Mouse (Mus musculus) limb, embryonic 10.5 days (tissue): Measurements from ENCODE around the gene Abca6. TPM values are rescaled to one million over a fixed set of nuclear protein-coding genes. Genes with fewer than 3 reads are reported as not detected.

Experiments
- DNase-seq: peaks from one replicate; pipeline ENCODE4 v3.0.0-alpha.2; 2017; ENCODE audit warnings: low spot score
- H3K27ac ChIP-seq: fragments of 300-500 bp; sonication (generic); 2 replicates; pipeline ENCODE4 v1.5.1; 2016; ENCODE audit warnings: mild to moderate bottlenecking
- H3K27me3 ChIP-seq: fragments of 300-500 bp; sonication (generic); 2 replicates; pipeline ENCODE4 v1.6.1; 2016; ENCODE audit warnings: low read depth, mild to moderate bottlenecking; ENCODE audit not compliant: poor library complexity, severe bottlenecking
- H3K36me3 ChIP-seq: fragments of 300-500 bp; sonication (generic); 2 replicates; pipeline ENCODE4 v1.6.1; 2016; ENCODE audit warnings: mild to moderate bottlenecking, moderate library complexity
- H3K4me1 ChIP-seq: fragments of 300-500 bp; sonication (generic); 2 replicates; pipeline ENCODE4 v1.6.1; 2016
- H3K4me3 ChIP-seq: fragments of 300-500 bp; sonication (generic); 2 replicates; pipeline ENCODE4 v1.5.1; 2016; ENCODE audit warnings: mild to moderate bottlenecking, moderate library complexity
- H3K9me3 ChIP-seq: fragments of 300-500 bp; sonication (generic); replicated peaks from 2 replicates; pipeline ENCODE4 v1.6.1; 2016; ENCODE audit warnings: mild to moderate bottlenecking
- WGBS: fragments of 180-500 bp; shearing (Covaris S2); methylation state at CpG from one replicate; pipeline ENCODE4 v1.1.7; 2016; 5-methylcytosine and 5-hydroxymethylcytosine counted together
- polyA plus RNA-seq: library from polyadenylated mRNA; unstranded; fragments of >200 nt; fragmentation: Nextera tagmentation; extraction: Ambion mirVana; gene quantifications from 2 replicates; pipeline ENCODE4 v1.2.1, GENCODE M21; 2016

Gene Abca6
- polyA plus RNA-seq = 0.16 and 0.19 TPM in 2 replicates

- H3K27me3 ChIP-seq = no peaks in the 10 kb centered on the region
- no peak within 1 kb of the TSS for H3K27ac ChIP-seq
- H3K36me3 ChIP-seq = no peaks in the 10 kb centered on the region
- no peaks in the 10 kb centered on the region for H3K9me3 ChIP-seq
- WGBS = 29% methylated on average over 8 of the region's 8 CpGs
- H3K4me3 ChIP-seq = no peak within 1 kb of the TSS
- no peak for DNase-seq
- peaks cover 5% of the 10 kb centered on the region; the same call in 1 of the 2 replicates for H3K4me1 ChIP-seq
These were observed at the start of gene Abca6 for GRCm38 (mm10) chr11:110251534-110251933. Abca6 (minus strand) TSS chr11:110251776.

DNA sequence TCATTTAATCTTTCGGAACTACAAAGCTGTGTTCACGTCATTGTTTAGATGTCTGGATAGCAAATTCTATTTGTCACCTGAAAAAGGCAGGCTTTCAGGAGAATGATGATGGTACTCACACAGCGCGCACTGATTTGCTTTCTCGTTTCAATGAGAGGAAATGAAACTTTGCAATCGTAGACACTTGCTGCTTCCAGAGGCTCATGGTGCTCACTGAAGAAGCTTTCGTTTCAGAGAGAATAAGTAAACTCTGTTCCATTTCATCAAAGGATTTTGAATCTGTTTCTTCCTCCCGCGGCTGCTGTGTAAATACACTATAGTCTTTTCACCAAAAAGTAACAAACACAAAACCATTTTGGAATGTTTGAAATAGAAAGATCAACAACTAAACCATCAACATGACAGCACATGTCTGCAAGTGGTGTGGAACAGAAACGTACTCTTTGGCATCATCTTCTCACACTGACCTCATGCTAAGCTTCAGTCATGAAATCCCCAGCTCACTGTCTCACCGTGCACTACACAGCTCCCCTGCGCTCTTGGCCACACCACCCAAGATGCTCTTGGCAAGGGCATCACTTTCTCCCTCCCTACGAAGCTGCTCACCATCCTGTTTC lies 46.4 kb upstream of the Abca6 start:
- WGBS = 92% methylated on average over 13 of the region's 13 CpGs

GRCm38 (mm10) chr11:110290586-110290985 lies 39.0 kb upstream of the Abca6 start:
- H3K9me3 ChIP-seq = no peaks in the 10 kb centered on the region
- DNase-seq = no peak
- no peaks in the 10 kb centered on the region for H3K27me3 ChIP-seq
- WGBS = 88% methylated on average over 2 of the region's 2 CpGs
- no peak overlapping the region for H3K4me3 ChIP-seq
- no peak overlapping the region for H3K27ac ChIP-seq
- H3K4me1 ChIP-seq = peaks cover 9% of the 10 kb centered on the region; the same call in 1 of the 2 replicates
- H3K36me3 ChIP-seq = no peaks in the 10 kb centered on the region

More for the DNA sequence above, 46.4 kb upstream of the Abca6 start:
- no peaks in the 10 kb centered on the region for H3K27me3 ChIP-seq
- H3K4me3 ChIP-seq = no peak overlapping the region
- H3K27ac ChIP-seq = no peak overlapping the region
- DNase-seq = no peak
- peaks cover 13% of the 10 kb centered on the region for H3K4me1 ChIP-seq
- no peaks in the 10 kb centered on the region for H3K9me3 ChIP-seq
- H3K36me3 ChIP-seq = no peaks in the 10 kb centered on the region

- Histone ChIP-seq H3K27me3 (no peaks in the 10 kb centered on the region), H3K4me1 (peaks cover 9% of the 10 kb centered on the region; the same call in 1 of the 2 replicates), H3K4me3 (no peak overlapping the region), H3K9me3 (no peaks in the 10 kb centered on the region), H3K27ac (no peak overlapping the region), H3K36me3 (no peaks in the 10 kb centered on the region)
- no peak for DNase-seq
- WGBS = 86% methylated on average over 3 of the region's 3 CpGs
These were observed 36.8 kb upstream of the Abca6 start for GRCm38 (mm10) chr11:110288423-110288822.

GRCm38 (mm10) chr11:110287694-110288093 lies 36.1 kb upstream of the Abca6 start:
- no peaks in the 10 kb centered on the region for H3K36me3 ChIP-seq

DNA sequence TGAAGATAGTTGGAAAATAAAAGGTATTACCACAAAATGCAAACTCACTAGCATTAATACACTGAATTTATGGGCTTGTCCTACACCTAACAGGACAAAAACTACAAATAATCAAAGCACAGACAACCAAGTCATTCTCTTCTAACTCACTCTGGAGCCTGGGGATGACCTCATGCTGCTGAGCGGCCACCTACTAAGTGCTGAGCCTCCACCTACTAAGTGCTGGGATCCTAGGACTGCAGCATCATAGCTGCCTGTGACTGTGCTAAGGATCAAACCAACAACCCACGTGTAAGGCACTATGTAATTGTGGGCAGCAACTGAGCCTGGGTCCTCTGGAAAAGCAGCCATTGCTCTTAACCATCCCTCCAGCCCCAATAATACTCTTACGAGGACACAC lies 34.8 kb upstream of the Abca6 start:
- Histone ChIP-seq H3K36me3 (no peaks in the 10 kb centered on the region), H3K27ac (no peak overlapping the region), H3K9me3 (no peaks in the 10 kb centered on the region), H3K4me1 (peaks cover 9% of the 10 kb centered on the region; the same call in 1 of the 2 replicates), H3K4me3 (no peak overlapping the region), H3K27me3 (no peaks in the 10 kb centered on the region)
- DNase-seq = no peak
- WGBS = 81% methylated on average over 3 of the region's 3 CpGs

More at GRCm38 (mm10) chr11:110287694-110288093, 36.1 kb upstream of the Abca6 start:
- peaks cover 9% of the 10 kb centered on the region; the same call in 1 of the 2 replicates for H3K4me1 ChIP-seq
- no peaks in the 10 kb centered on the region for H3K27me3 ChIP-seq
- no peak for DNase-seq
- no peak overlapping the region for H3K4me3 ChIP-seq
- 83% methylated on average over 9 of the region's 9 CpGs for WGBS
- no peak overlapping the region for H3K27ac ChIP-seq
- no peaks in the 10 kb centered on the region for H3K9me3 ChIP-seq

- no peaks in the 10 kb centered on the region for H3K36me3 ChIP-seq
- H3K4me1 ChIP-seq = peaks cover 9% of the 10 kb centered on the region; the same call in 1 of the 2 replicates
- DNase-seq = no peak
- no peaks in the 10 kb centered on the region for H3K9me3 ChIP-seq
- WGBS = 85% methylated on average over 10 of the region's 10 CpGs
- H3K27ac ChIP-seq = no peak overlapping the region
- H3K4me3 ChIP-seq = no peak overlapping the region
- H3K27me3 ChIP-seq = no peaks in the 10 kb centered on the region
These were observed 33.3 kb upstream of the Abca6 start for GRCm38 (mm10) chr11:110284849-110285248.

DNA sequence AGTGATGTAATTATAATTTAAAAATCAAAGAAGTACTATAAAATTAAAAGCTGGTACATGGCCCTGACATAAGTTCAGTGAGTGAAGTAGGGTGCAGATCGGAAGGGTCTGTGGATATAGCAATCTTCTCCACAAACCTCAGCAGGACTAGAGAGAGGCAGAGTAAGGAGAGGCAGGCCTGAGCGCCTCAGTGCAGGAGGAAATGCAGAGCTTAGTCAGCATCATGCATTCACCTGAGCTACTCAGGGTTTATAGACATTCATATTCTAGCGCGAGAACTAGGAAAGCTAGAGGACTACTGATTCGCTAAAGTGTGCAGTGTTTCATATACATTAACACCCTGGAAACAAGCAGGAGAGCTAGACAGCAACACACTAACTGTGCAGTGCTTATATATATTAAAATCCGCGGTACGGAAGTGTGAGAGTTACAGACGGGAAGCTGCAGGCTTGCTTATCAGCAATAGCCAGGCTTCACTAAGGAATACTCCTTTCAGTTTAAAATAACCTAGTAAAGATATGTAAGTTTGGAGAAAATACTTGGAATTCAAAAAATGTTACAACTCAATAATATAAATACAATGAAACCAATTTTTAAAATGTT lies 32.7 kb upstream of the Abca6 start:
- Histone ChIP-seq H3K9me3 (no peaks in the 10 kb centered on the region), H3K36me3 (no peaks in the 10 kb centered on the region), H3K4me3 (no peak overlapping the region), H3K27me3 (no peaks in the 10 kb centered on the region), H3K27ac (no peak overlapping the region), H3K4me1 (peaks cover 9% of the 10 kb centered on the region; the same call in 1 of the 2 replicates)
- no peak for DNase-seq
- WGBS = 89% methylated on average over 9 of the region's 9 CpGs

GRCm38 (mm10) chr11:110274794-110275193 lies 23.2 kb upstream of the Abca6 start:
- peak overlapping the region; percentile 12; the same call in 1 of the 2 replicates for H3K27ac ChIP-seq
- H3K9me3 ChIP-seq = no peaks in the 10 kb centered on the region
- no peaks in the 10 kb centered on the region for H3K27me3 ChIP-seq
- H3K4me1 ChIP-seq = peaks cover 2% of the 10 kb centered on the region; the same call in 1 of the 2 replicates
- H3K4me3 ChIP-seq = no peak overlapping the region
- H3K36me3 ChIP-seq = no peaks in the 10 kb centered on the region
- 81% methylated on average over 3 of the region's 3 CpGs for WGBS
- DNase-seq = no peak

GRCm38 (mm10) chr11:110271745-110272144 lies 20.2 kb upstream of the Abca6 start:
- peaks cover 2% of the 10 kb centered on the region; the same call in 1 of the 2 replicates for H3K4me1 ChIP-seq
- H3K27me3 ChIP-seq = no peaks in the 10 kb centered on the region
- no peak overlapping the region for H3K4me3 ChIP-seq
- WGBS = 8% methylated on average over 5 of the region's 5 CpGs
- no peaks in the 10 kb centered on the region for H3K9me3 ChIP-seq
- no peaks in the 10 kb centered on the region for H3K36me3 ChIP-seq
- DNase-seq = peak; percentile 62
- no peak overlapping the region for H3K27ac ChIP-seq

DNA sequence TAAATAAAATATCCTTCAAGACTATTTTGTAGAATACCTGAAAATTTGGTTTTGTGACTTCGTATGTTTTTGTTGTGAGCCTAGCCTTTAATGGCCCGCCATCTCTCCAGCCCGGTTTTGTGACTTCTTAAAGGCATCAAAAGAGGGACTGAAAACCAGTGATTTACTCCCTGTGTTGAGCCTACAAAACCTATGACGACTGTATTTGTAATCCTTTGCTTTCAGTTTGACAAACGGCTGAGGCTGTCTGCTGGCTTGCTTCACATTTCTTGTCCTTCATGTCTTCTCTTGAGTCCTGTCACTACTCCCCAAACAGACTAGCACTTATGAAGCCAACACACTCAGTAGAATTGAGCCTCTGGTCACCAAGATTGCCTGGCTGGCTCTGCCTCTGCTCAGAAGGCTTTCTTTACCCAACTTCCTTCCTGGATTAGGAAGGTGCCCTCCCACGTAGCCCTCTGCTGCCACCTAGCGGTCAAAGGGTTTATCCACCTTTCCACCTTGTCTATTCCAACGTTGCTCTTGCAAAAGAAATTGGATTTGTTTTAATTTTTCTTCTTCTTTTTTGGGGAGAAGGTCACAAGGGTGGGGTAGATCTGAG lies 16.8 kb upstream of the Abca6 start:
- WGBS = 41% methylated on average over 8 of the region's 8 CpGs
- H3K4me3 ChIP-seq = no peak overlapping the region
- H3K27ac ChIP-seq = peak overlapping the region; percentile 71; the same call in 1 of the 2 replicates

DNA sequence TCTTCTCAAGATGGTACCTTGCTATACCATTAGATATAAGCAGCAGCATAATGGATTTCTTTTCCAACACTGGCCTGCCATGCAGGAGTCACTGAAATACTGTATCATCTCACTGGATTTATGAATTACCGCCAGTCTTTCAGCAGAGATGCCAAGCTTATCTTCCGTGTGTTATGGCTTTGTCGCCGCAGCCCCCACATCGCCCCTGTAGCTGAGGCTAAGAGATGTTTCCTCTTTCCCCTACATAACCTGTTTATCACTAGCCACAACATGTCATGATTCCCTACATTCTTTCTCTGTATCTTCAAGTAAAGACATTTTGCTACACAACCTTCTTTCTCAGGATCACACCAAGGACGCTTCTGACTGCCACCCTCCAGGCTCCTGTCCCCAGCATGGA lies 15.7 kb upstream of the Abca6 start:
- Histone ChIP-seq H3K27ac (no peak overlapping the region), H3K4me1 (no peaks in the 10 kb centered on the region), H3K27me3 (no peaks in the 10 kb centered on the region), H3K4me3 (no peak overlapping the region), H3K9me3 (no peaks in the 10 kb centered on the region), H3K36me3 (no peaks in the 10 kb centered on the region)
- no peak for DNase-seq
- WGBS = 94% methylated on average over 6 of the region's 6 CpGs

More for the DNA sequence above, 16.8 kb upstream of the Abca6 start:
- Histone ChIP-seq H3K36me3 (no peaks in the 10 kb centered on the region), H3K27me3 (no peaks in the 10 kb centered on the region), H3K4me1 (no peaks in the 10 kb centered on the region), H3K9me3 (no peaks in the 10 kb centered on the region)
- DNase-seq = peak; percentile 96

GRCm38 (mm10) chr11:110266757-110267156 lies 15.2 kb upstream of the Abca6 start:
- H3K27ac ChIP-seq = no peak overlapping the region
- no peaks in the 10 kb centered on the region for H3K9me3 ChIP-seq
- no peaks in the 10 kb centered on the region for H3K27me3 ChIP-seq
- WGBS = 93% methylated on average over 11 of the region's 11 CpGs
- DNase-seq = no peak
- no peaks in the 10 kb centered on the region for H3K4me1 ChIP-seq
- H3K4me3 ChIP-seq = no peak overlapping the region
- H3K36me3 ChIP-seq = no peaks in the 10 kb centered on the region
